Mouse (Mus musculus): ENCODE results near the gene Grm4. TPM values are rescaled to one million over a fixed set of nuclear protein-coding genes. Genes with fewer than 3 reads are reported as not detected.

Gene Grm4
- polyA plus RNA-seq, 1 experiment from 2014 or later = 0.16 TPM

GRCm38 (mm10) chr17:27433179-27433680 lies 88.0 kb downstream of the Grm4 start:
- Histone ChIP-seq H3K27ac (replicated peaks) (no peak overlapping the region), H3K4me3 (ENCODE audit: low read depth, low read length) (no peak overlapping the region), H3K4me1 (replicated peaks; ENCODE audit: control insufficient read depth, insufficient read depth) (no peaks in the 10 kb centered on the region), H3K9me3 (ENCODE audit: control insufficient read depth, low read length) (0 out of 2 replicates have a peak, but pooled peaks cover 3% of the 10 kb centered on the region), H3K9ac (ENCODE audit: low read length) (no peak overlapping the region), H3K4me2 (replicated peaks; ENCODE audit: low read depth) (no peak overlapping the region), H3K36me3 (ENCODE audit: control insufficient read depth, insufficient read depth, low read length) (no peaks in the 10 kb centered on the region), H3K27me3 (ENCODE audit: control insufficient read depth, insufficient read depth, low read length) (no peaks in the 10 kb centered on the region)
- DNase-seq (ENCODE audit: low spot score) (no peak), ATAC-seq (ENCODE audit: low FRiP score, low TSS enrichment) (no peak)
- 72% methylated on average over 3 of the region's 3 CpGs for WGBS
- TF ChIP-seq CTCF (IDR thresholded peaks at IDR 0.05; ENCODE audit: low read depth) = no peak
- TF ChIP-seq EP300 (optimal IDR thresholded peaks at IDR 0.05) = no peak

DNA sequence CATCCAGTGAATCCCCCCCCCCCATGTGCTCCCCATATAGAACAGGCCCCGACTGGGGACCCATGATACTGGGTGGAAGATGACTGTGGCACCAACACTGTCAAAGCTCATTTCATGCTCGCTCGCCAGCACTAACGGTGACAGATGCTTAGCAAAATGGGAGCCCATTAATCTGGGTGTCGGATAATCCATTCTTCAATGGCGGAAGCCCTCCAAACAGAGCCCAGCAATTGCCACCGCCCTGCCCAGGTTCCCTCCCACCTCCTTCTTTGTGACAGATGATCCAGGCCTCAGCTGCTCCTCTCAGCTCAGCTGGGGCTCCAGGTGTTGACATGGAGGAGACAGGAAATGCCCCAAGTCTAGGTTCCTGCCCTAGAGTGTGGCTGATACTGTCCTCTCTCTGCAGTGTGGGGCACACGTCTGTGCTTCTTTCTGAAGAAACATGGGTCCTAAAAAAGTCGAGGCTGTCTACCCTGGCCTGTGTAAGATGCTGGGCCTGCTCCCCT lies 89.0 kb downstream of the Grm4 start:
- 0 out of 2 replicates have a peak, but pooled peaks cover 3% of the 10 kb centered on the region for H3K9me3 ChIP-seq (ENCODE audit: control insufficient read depth, low read length)
- H3K4me1 ChIP-seq (replicated peaks; ENCODE audit: control insufficient read depth, insufficient read depth) = no peaks in the 10 kb centered on the region
- H3K4me2 ChIP-seq (replicated peaks; ENCODE audit: low read depth) = no peak overlapping the region
- TF ChIP-seq CTCF (IDR thresholded peaks at IDR 0.05; ENCODE audit: low read depth) = no peak
- no peak for TF ChIP-seq EP300 (optimal IDR thresholded peaks at IDR 0.05)
- H3K27me3 ChIP-seq (ENCODE audit: control insufficient read depth, insufficient read depth, low read length) = no peaks in the 10 kb centered on the region
- no peak overlapping the region for H3K27ac ChIP-seq (replicated peaks)
- WGBS = 50% methylated on average over 9 of the region's 9 CpGs
- no peaks in the 10 kb centered on the region for H3K36me3 ChIP-seq (ENCODE audit: control insufficient read depth, insufficient read depth, low read length)
- ATAC-seq (ENCODE audit: low FRiP score, low TSS enrichment) (no peak), DNase-seq (ENCODE audit: low spot score) (no peak)
- no peak overlapping the region for H3K9ac ChIP-seq (ENCODE audit: low read length)
- no peak overlapping the region for H3K4me3 ChIP-seq (ENCODE audit: low read depth, low read length)

- WGBS = 80% methylated on average over 26 of the region's 26 CpGs
- H3K27ac ChIP-seq (replicated peaks) = no peak overlapping the region
- no peak for TF ChIP-seq CTCF (IDR thresholded peaks at IDR 0.05; ENCODE audit: low read depth)
- no peak for TF ChIP-seq EP300 (optimal IDR thresholded peaks at IDR 0.05)
- no peak overlapping the region for H3K4me3 ChIP-seq (ENCODE audit: low read depth, low read length)
- ATAC-seq (ENCODE audit: low FRiP score, low TSS enrichment) (no peak; the same call in 1 of the 2 replicates), DNase-seq (ENCODE audit: low spot score) (no peak)
- H3K36me3 ChIP-seq (ENCODE audit: control insufficient read depth, insufficient read depth, low read length) = no peaks in the 10 kb centered on the region
- H3K9me3 ChIP-seq (ENCODE audit: control insufficient read depth, low read length) = 0 out of 2 replicates have a peak, but pooled peaks cover 3% of the 10 kb centered on the region
- H3K4me1 ChIP-seq (replicated peaks; ENCODE audit: control insufficient read depth, insufficient read depth) = no peaks in the 10 kb centered on the region
- no peak overlapping the region for H3K4me2 ChIP-seq (replicated peaks; ENCODE audit: low read depth)
- H3K9ac ChIP-seq (ENCODE audit: low read length) = no peak overlapping the region
- H3K27me3 ChIP-seq (ENCODE audit: control insufficient read depth, insufficient read depth, low read length) = no peaks in the 10 kb centered on the region
Measured at GRCm38 (mm10) chr17:27431049-27431839, 90.0 kb downstream of the Grm4 start.

- no peak for TF ChIP-seq EP300 (optimal IDR thresholded peaks at IDR 0.05)
- no peak for TF ChIP-seq CTCF (IDR thresholded peaks at IDR 0.05; ENCODE audit: low read depth)
- Histone ChIP-seq H3K9ac (ENCODE audit: low read length) (no peak overlapping the region), H3K9me3 (ENCODE audit: control insufficient read depth, low read length) (0 out of 2 replicates have a peak, but pooled peaks cover 3% of the 10 kb centered on the region), H3K27me3 (ENCODE audit: control insufficient read depth, insufficient read depth, low read length) (no peaks in the 10 kb centered on the region), H3K4me2 (replicated peaks; ENCODE audit: low read depth) (no peak overlapping the region), H3K36me3 (ENCODE audit: control insufficient read depth, insufficient read depth, low read length) (no peaks in the 10 kb centered on the region), H3K27ac (replicated peaks) (no peak overlapping the region), H3K4me1 (replicated peaks; ENCODE audit: control insufficient read depth, insufficient read depth) (no peaks in the 10 kb centered on the region), H3K4me3 (ENCODE audit: low read depth, low read length) (no peak overlapping the region)
- ATAC-seq (ENCODE audit: low FRiP score, low TSS enrichment) = no peak
- whole genome bisulfite sequencing = 5% methylated on average over 9 of the region's 9 CpGs
- no peak for DNase-seq (ENCODE audit: low spot score)
Measured at GRCm38 (mm10) chr17:27429757-27430156, 91.4 kb downstream of the Grm4 start.

- DNase-seq (ENCODE audit: low spot score) (no peak), ATAC-seq (ENCODE audit: low FRiP score, low TSS enrichment) (no peak)
- TF ChIP-seq EP300 (optimal IDR thresholded peaks at IDR 0.05) (no peak), CTCF (IDR thresholded peaks at IDR 0.05; ENCODE audit: low read depth) (no peak)
- Histone ChIP-seq H3K27me3 (ENCODE audit: control insufficient read depth, insufficient read depth, low read length) (no peaks in the 10 kb centered on the region), H3K9me3 (ENCODE audit: control insufficient read depth, low read length) (0 out of 2 replicates have a peak, but pooled peaks cover 3% of the 10 kb centered on the region), H3K4me1 (replicated peaks; ENCODE audit: control insufficient read depth, insufficient read depth) (no peaks in the 10 kb centered on the region), H3K9ac (ENCODE audit: low read length) (no peak overlapping the region), H3K36me3 (ENCODE audit: control insufficient read depth, insufficient read depth, low read length) (no peaks in the 10 kb centered on the region), H3K4me3 (ENCODE audit: low read depth, low read length) (no peak overlapping the region), H3K27ac (replicated peaks) (no peak overlapping the region), H3K4me2 (replicated peaks; ENCODE audit: low read depth) (no peak overlapping the region)
- WGBS = 88% methylated on average over 2 of the region's 2 CpGs
Measured at GRCm38 (mm10) chr17:27425016-27425415, 96.2 kb downstream of the Grm4 start.

DNA sequence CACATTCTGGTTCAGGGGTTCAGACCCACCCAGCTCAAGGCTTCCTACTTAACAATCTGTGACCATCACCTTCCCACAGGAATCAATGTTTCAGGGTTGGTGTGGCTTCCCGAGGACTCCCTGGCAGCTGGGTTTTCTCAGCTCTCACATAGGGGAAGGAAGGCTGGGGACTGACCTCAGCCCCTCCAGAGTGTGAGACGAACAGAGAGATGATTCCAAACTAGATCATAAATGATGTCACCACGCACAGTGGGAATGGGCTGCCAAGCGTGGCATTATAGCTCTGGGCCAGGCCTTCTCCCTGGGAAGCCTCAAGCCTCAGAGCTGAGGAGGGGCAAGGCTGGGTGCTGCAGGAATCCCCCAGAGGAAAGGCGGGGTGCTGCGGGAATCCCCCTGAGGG lies 96.8 kb downstream of the Grm4 start:
- 0 out of 2 replicates have a peak, but pooled peaks cover 3% of the 10 kb centered on the region for H3K9me3 ChIP-seq (ENCODE audit: control insufficient read depth, low read length)
- DNase-seq (ENCODE audit: low spot score) (no peak), ATAC-seq (ENCODE audit: low FRiP score, low TSS enrichment) (no peak)
- TF ChIP-seq CTCF (IDR thresholded peaks at IDR 0.05; ENCODE audit: low read depth) (no peak), EP300 (optimal IDR thresholded peaks at IDR 0.05) (no peak)
- WGBS = 72% methylated on average over 6 of the region's 6 CpGs
- no peaks in the 10 kb centered on the region for H3K27me3 ChIP-seq (ENCODE audit: control insufficient read depth, insufficient read depth, low read length)
- no peaks in the 10 kb centered on the region for H3K4me1 ChIP-seq (replicated peaks; ENCODE audit: control insufficient read depth, insufficient read depth)
- no peak overlapping the region for H3K4me3 ChIP-seq (ENCODE audit: low read depth, low read length)
- no peaks in the 10 kb centered on the region for H3K36me3 ChIP-seq (ENCODE audit: control insufficient read depth, insufficient read depth, low read length)
- no peak overlapping the region for H3K9ac ChIP-seq (ENCODE audit: low read length)
- no peak overlapping the region for H3K4me2 ChIP-seq (replicated peaks; ENCODE audit: low read depth)
- no peak overlapping the region for H3K27ac ChIP-seq (replicated peaks)

Data from stomach, postnatal 0 days (tissue).